Mouse (Mus musculus): Measurements from ENCODE around the gene Nuak1.

Gene Nuak1

DNA sequence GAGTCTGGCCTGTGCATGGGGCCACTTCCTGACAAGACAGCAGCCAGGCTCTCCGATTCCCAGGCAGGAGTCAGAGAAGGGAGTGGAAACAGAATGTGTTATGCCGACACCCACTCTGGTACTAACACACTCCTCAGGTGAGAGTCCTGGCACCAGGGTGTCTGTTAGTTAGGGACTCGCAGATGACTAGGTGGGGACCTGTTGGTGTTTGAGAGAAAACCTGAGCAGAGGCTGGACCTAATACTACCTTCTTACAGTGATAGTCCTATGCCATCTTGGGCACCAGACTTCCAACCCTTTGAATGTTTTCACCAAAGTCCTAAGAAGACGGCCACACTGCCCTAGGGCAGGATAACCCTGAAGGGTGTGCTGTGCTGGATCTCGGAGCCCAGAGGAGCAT, 111.1 kb downstream of the Nuak1 start:
- DNase-seq: no peak

DNA sequence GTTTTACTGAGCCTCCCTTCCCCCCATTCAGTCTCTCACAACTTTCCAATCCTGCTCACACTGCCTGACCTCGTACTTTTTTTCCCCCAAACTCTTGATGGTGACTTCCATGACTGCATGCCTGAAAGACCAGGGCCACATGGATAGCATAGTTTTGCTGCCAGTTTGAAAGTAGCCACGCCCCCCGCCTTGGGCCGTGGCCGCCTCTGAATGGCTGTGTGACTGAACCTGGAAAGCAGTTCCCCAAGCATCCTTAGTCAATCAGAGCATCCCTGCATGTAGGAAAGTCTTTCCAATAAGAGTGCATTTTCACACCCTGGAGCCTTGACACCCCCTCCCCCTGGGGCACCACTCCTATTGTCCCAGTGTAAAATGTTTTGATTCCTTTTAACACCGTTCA, 116.4 kb downstream of the Nuak1 start:
- DNase-seq: no peak

Measured in right cerebral cortex, postnatal 25 days (tissue).